Mouse (Mus musculus) urinary bladder, adult 18-20 months (tissue): ENCODE results near the gene Syngr1.

Source experiments
- DNase-seq, 2 experiments: peaks; one replicate each; pipeline ENCODE4 v3.0.0; 2022; ENCODE audit warnings: low spot score in 2 of 2, mixed read lengths in 2 of 2

Gene Syngr1

DNA sequence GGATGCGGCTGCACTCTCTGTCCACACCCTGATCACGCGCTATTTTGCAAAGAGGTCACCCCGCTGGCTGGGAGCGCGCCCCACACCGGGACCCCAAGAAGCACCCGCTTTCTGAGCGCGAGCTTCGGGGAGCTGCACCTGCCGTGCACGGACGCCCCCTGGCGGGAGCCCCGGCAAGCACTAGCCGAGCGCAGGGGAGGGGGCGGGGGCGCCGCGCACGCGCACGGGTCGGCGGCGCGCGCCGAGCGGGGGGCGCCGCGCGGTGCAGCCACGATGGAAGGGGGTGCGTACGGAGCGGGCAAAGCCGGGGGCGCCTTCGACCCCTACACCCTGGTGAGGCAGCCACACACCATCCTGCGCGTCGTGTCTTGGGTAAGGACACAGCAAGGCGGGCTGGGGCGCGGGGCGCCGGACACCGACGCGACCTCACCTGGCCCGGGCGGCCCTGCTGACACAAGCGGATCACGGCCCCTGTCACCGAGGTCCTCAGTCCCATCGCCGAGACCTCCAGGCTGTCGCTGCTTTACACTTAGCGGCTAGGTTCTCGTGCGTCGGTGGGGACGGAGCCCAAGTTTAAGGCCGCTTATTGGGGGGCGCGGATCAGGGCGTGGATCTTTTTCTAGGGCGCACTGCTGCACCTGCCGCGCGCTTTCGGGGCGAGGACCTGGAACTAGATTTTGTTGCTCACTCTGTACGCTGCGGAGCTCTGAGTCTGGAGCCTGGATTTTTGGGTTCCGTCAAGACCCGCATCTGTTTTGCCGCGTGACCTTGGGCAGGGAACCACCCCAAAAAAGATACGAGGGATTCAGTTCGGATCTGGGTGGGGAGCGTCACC is at the start of gene Syngr1, which contains the start of gene Rpl3:
Gene Syngr1 (plus strand): TSS at position 214 of the 835 bp plus-strand sequence.
Gene Rpl3 (minus strand): TSS at position 748 of the 835 bp plus-strand sequence.
- peak; percentile 46 to 73 for DNase-seq

GRCm38 (mm10) chr15:80042152-80042551 is 49.0 kb upstream of the Syngr1 start:
- DNase-seq = no peak

GRCm38 (mm10) chr15:80044249-80044648 is 46.9 kb upstream of the Syngr1 start:
- no peak for DNase-seq

DNA sequence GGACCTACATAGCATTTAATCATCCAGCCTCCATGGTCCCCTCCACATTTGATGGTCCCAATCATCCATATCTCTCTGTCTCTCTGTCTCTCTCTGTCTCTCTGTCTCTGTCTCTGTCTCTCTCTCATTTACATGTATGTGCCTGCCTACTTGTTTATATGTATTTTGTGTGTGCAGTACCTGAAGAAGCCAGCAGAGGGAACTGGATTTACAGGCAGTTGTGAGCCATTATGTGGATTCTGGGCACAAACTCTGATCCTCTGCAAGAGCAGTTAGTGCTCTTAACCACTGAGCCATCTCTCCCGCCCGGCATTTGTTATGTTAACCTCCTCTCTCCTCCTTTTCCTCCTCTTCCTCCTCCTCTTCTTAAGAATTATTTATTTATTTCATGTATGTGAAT is 45.4 kb upstream of the Syngr1 start:
- DNase-seq = no peak

GRCm38 (mm10) chr15:80047242-80047641 is 43.9 kb upstream of the Syngr1 start:
- DNase-seq = no peak

DNA sequence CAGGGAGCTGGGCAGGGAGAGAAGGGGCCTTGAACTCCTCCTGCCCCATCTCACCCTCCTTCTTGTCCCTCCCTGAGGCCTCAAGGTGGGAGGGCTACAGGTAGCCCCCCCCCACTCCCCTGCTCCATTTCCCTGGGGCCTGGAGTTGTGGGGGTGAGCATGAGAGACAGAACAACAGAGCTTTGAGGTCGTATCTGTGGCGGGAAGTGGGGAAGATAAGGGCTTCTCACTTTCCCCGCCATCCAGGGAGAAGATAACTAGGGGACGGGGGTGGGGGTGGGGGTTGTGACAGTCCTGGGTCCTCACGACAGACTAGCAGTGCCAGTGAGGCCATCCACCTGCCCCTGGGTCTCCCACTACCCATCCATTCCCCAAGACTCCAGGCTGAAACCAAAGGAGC is 43.2 kb upstream of the Syngr1 start:
- no peak for DNase-seq

DNA sequence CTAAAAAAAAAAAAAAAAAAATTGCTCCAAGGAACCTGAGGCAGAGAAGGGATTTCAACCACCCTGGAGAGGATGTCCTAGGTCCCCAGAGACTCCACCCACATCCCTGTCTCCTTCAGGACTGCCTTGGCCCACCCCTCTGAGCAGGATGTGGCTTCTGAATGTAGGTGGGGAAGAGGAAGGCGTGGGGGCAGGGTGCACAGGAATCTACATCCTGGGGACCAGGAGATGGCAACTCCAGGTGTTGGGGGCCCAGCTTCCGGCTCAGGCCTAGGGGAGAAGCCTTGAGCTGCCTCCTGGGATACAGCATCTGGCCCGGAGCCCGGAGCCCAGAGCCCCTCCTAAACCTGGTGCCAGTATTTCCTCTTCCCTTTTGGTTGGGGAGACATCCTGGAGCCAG is 41.0 kb upstream of the Syngr1 start:
- no peak for DNase-seq

- DNase-seq = no peak
Observed at GRCm38 (mm10) chr15:80051092-80051761, 39.9 kb upstream of the Syngr1 start.

DNA sequence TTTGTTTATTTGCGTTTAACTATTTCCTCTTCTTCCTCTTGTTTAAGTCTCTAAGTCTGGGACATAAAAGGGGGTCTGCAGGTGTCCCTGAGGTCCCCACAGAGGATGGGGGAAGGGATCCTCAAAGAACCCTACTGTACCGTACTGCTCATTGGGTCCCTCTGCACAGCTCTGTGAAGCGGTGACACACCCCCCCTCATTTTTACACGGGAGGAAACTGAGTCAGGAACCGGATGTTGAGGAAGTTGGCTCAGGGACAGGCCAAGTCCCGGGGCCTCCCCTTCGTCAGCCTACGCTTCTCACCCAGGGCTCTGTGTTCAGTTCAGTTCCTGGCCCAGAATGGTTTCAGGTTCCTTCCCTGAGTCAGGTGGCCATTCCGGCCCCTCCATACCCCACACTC is 39.4 kb upstream of the Syngr1 start:
- DNase-seq = no peak

GRCm38 (mm10) chr15:80053381-80054033 is 37.6 kb upstream of the Syngr1 start:
- no peak for DNase-seq

DNA sequence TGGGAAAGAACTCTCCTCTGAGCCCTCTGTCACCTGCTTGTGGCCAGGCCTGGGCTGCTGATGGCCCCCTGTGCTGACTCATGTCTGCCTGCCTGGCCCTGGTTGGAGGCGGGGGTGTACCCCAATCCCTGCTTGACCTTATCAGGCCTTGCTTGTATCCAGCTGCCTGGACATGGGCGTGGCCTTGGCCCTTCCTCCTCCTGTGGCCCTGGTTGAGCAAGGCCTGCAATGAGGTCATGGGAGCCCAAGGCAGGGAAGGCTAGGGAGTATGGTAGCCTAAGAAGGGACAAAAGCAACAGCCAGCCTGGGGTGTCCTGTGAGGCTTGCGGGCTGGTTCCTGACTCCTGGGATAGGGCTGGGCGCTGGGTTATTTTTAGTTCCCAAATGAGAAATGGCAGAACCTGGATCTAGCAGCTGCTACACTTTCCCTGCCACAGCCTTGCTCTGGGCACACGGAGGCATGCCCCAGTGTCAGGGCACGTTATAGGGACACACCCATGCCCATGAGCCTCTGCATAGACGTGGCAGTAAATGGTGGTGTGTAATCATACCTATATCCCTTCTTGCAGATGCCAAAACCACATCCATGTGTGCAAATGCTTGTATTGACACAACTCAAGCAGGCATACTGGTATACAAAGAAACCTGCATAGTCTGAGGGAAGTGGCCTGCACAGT is 37.0 kb upstream of the Syngr1 start:
- peak in 1 of 2 experiments; percentile 38 for DNase-seq

GRCm38 (mm10) chr15:80058151-80058550 is 33.0 kb upstream of the Syngr1 start:
- no peak for DNase-seq

GRCm38 (mm10) chr15:80059606-80060005 is 31.5 kb upstream of the Syngr1 start:
- no peak for DNase-seq

DNA sequence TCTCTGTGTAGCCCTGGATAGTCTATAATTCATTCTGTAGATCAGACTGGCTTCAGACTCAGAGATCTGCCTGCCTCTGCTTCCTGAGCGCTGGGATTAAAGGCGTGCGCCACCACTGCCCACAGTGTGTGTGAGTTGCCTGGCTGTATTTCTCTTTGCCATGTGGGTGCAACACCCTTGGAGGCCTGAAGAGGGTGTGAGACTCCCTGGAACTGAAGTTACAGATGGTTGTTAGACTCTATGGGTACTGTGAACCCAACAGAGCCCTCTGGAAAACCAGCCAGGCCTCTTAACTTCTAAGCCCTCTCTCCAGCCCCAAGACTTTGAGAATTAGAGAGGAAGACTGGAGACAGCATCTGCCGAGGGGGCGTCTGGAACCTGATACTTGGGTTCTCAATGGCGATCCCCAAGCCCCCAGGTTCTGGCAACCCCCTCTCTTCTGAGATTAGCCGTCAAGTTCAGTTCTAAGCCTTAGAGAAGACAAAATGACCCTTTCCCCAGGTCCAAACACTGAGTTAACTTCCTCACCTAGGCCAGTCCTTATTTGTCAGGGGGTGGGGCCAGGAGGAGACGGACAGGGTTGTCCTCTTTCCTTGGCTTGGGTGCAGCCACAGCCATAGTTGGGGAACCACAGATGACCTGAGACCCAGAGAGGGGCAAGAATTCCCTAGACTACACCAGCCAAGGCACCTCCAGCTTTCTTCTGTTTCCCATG is 30.6 kb upstream of the Syngr1 start:
- DNase-seq = no peak

GRCm38 (mm10) chr15:80061071-80061550 is 30.0 kb upstream of the Syngr1 start:
- no peak for DNase-seq

DNA sequence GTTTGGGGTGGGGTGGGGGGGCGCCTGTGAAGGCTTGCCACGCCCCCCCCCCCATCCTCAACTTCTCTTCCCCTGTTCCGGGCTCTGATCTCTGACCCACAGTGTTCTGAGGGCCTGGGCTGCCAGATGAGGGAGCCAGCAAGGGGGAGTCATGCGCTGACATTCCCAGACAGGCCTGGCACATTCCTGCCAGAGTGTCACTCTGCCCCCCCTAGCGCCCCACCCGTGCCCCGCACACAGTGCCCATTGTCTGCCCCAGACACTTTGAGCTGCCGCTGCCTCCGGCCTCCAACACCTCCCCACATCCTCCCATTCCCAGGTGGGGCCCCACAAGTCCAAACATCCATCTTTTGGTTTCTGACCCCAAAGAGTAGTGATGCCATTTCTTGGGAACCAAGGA is 28.8 kb upstream of the Syngr1 start:
- no peak for DNase-seq

- DNase-seq = no peak
Observed at GRCm38 (mm10) chr15:80062821-80063220, 28.3 kb upstream of the Syngr1 start.

GRCm38 (mm10) chr15:80064965-80065364 is 26.2 kb upstream of the Syngr1 start:
- no peak for DNase-seq

GRCm38 (mm10) chr15:80065414-80065813 is 25.7 kb upstream of the Syngr1 start:
- DNase-seq = no peak

DNA sequence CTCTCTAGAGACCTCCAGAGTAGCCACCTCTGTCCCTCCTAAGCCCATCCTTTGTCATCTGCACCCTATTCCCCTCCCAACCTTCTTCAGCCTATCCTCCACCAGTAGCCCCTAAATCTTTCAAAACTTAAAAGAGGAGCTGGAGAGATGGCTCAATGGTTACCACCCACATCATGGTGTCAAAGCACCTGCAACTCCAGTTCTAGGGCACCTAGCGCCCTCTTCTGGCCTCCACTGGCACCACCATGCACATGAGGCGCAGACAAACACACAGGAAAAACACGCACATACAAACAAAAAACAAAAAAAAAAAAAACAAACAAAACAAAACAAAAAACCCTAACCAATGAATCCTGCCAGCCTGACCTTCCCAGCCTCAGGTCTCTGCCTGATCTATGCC is 24.6 kb upstream of the Syngr1 start:
- DNase-seq = no peak

- DNase-seq = no peak
Observed at GRCm38 (mm10) chr15:80069171-80069570, 22.0 kb upstream of the Syngr1 start.
